18 mouse cellular contexts compared by ENCODE assay signal in the genomic region with DNA sequence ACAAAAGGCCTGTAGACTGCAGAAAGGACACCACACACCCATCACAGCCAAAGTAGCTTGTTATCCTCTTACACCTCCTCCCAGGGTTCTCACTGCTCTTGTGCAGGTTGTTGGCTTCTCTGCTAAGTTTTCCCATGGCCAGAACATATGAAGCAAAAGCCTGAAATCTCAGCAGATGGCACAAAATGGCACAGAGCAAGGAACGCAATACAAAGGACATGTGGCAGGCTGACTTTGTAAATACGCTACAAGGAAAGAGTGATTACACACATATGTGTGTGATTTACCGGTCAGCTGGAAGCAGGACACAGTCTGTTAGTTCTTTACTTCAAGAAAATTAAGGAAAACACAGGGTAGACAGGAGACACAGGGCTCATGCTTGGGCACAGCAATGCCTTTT.
DNase-seq lines count a peak whose midpoint lies in the region; TF ChIP-seq lines count a peak whose summit lies in the region.
"Had no signal": no experiment of that assay in that cellular context is flagged by ENCODE, and none has a peak within 500 bp of the region (broad histone marks: within the 10 kb centered on the region; RNA-seq: fewer than 3 reads in every experiment).

No protein-coding gene starts in this region.

- peak; percentile 2 for DNase-seq in embryo, embryonic 11 days
- DNase-seq in embryo, embryonic 10.5 days (ENCODE audit: low spot score), result no peak
- DNase-seq in layer of hippocampus, adult 2 months (ENCODE audit: low spot score in 2 of 2), result no peak
- DNase-seq in layer of hippocampus, postnatal 36 days, result no peak
- DNase-seq in cerebellum, adult 11-12 months, result peak; percentile 40
- peak; percentile 41 to 58 for DNase-seq in cerebellum, postnatal 25 days
- no peak for DNase-seq in gastrocnemius, adult 2 months
- no peak for DNase-seq in heart, postnatal 10 days
- DNase-seq: adrenal gland, postnatal 14 days; kidney, adult 2 months; kidney, postnatal 10 days; lung, adult 2 months had no signal

- intact Hi-C loops in gastrocnemius, adult 2 months (cut with DNase I), result no loop called here
- intact Hi-C loops in heart, postnatal 10 days (cut with DNase I), result no loop called here

- peak overlapping the region; percentile 15; the same call in 1 of the 2 replicates for H3K27ac ChIP-seq in layer of hippocampus, adult 2 months
- H3K27ac ChIP-seq in gastrocnemius, adult 2 months, result no peak overlapping the region
- H3K27ac ChIP-seq: hindbrain, embryonic 15.5 days; left cerebral cortex, adult 2 months; liver, embryonic 12.5 days; stomach, postnatal 0 days had no signal

- no peak overlapping the region for H3K4me3 ChIP-seq in layer of hippocampus, adult 2 months
- H3K4me3 ChIP-seq in gastrocnemius, adult 2 months, result no peak overlapping the region
- H3K4me3 ChIP-seq: heart, embryonic 12.5 days; hindbrain, embryonic 15.5 days; left cerebral cortex, adult 2 months; liver, embryonic 12.5 days; megakaryocyte, embryonic 14.5 days had no signal

- no peak for TF ChIP-seq CTCF in layer of hippocampus, adult 2 months (conservative IDR thresholded peaks at IDR 0.05)
- no peak for TF ChIP-seq CTCF in gastrocnemius, adult 2 months (IDR thresholded peaks at IDR 0.05)

Comparison
In these comparisons a context has a peak if more than half of its experiments do, and no peak if none do; other contexts are left out.
1. DNase-seq: peak in embryo, embryonic 11 days (single experiment), cerebellum, adult 11-12 months (single experiment) and cerebellum, postnatal 25 days (2 of 2); none in embryo, embryonic 10.5 days (single experiment), layer of hippocampus, adult 2 months (0 of 2), layer of hippocampus, postnatal 36 days (0 of 2), gastrocnemius, adult 2 months (single experiment) and heart, postnatal 10 days (0 of 2).